Mouse (Mus musculus): ENCODE results near the gene Gp1bb. TPM values are rescaled to one million over a fixed set of nuclear protein-coding genes. Genes with fewer than 3 reads are reported as not detected.

Gp1bb gene
- total RNA-seq, 4 experiments from 2014 or later = not detected

- no peak for DNase-seq (ENCODE audit: low spot score in 2 of 2)
Observed at GRCm38 (mm10) chr16:18628948-18629340, 6.7 kb upstream of the Gp1bb start.

- no peak for DNase-seq (ENCODE audit: low spot score in 2 of 2)
Observed at GRCm38 (mm10) chr16:18628206-18628947, 6.2 kb upstream of the Gp1bb start.

- no peak for DNase-seq (ENCODE audit: low spot score in 2 of 2)
Observed at GRCm38 (mm10) chr16:18627163-18627562, 5.0 kb upstream of the Gp1bb start.

- peak; percentile 70 to 79 for DNase-seq (ENCODE audit: low spot score in 2 of 2)
Observed at GRCm38 (mm10) chr16:18626376-18626878, 4.2 kb upstream of the Gp1bb start, which contains the start of gene Gm49601. Gene Gm49601, minus strand, starts transcription at chr16:18626427.

GRCm38 (mm10) chr16:18625791-18626311, 3.6 kb upstream of the Gp1bb start:
- DNase-seq (ENCODE audit: low spot score in 2 of 2) = no peak

- no peak for DNase-seq (ENCODE audit: low spot score in 2 of 2)
Observed at GRCm38 (mm10) chr16:18625097-18625496, 2.9 kb upstream of the Gp1bb start.

- no peak for DNase-seq (ENCODE audit: low spot score in 2 of 2)
Observed at GRCm38 (mm10) chr16:18624641-18625040, 2.4 kb upstream of the Gp1bb start.

GRCm38 (mm10) chr16:18623751-18624540, 1.7 kb upstream of the Gp1bb start:
- no peak for DNase-seq (ENCODE audit: low spot score in 2 of 2)

GRCm38 (mm10) chr16:18622916-18623750, 930 bp upstream of the Gp1bb start:
- no peak for DNase-seq (ENCODE audit: low spot score in 2 of 2)

- no peak for DNase-seq (ENCODE audit: low spot score in 2 of 2)
Observed at GRCm38 (mm10) chr16:18621362-18622001, 721 bp downstream of the Gp1bb start.

- no peak for DNase-seq (ENCODE audit: low spot score in 2 of 2)
Observed at GRCm38 (mm10) chr16:18620601-18621361, 1.4 kb downstream of the Gp1bb start.

GRCm38 (mm10) chr16:18620201-18620600, 2.0 kb downstream of the Gp1bb start:
- no peak for DNase-seq (ENCODE audit: low spot score in 2 of 2)

- DNase-seq (ENCODE audit: low spot score in 2 of 2) = no peak
Observed at GRCm38 (mm10) chr16:18619110-18619509, 3.1 kb downstream of the Gp1bb start.

GRCm38 (mm10) chr16:18618297-18618696, 3.9 kb downstream of the Gp1bb start:
- DNase-seq (ENCODE audit: low spot score in 2 of 2) = no peak

- DNase-seq (ENCODE audit: low spot score in 2 of 2) = peak; percentile 74
Observed at GRCm38 (mm10) chr16:18617370-18618065, 4.7 kb downstream of the Gp1bb start.

- DNase-seq (ENCODE audit: low spot score in 2 of 2) = no peak
Observed at GRCm38 (mm10) chr16:18613301-18613700, 8.9 kb downstream of the Gp1bb start.

GRCm38 (mm10) chr16:18611752-18612151, 10.5 kb downstream of the Gp1bb start:
- no peak for DNase-seq (ENCODE audit: low spot score in 2 of 2)

GRCm38 (mm10) chr16:18609099-18609498, 13.1 kb downstream of the Gp1bb start:
- DNase-seq (ENCODE audit: low spot score in 2 of 2) = no peak

- DNase-seq (ENCODE audit: low spot score in 2 of 2) = peak in 1 of 2 experiments; percentile 51
Observed at GRCm38 (mm10) chr16:18608226-18608625, 14.0 kb downstream of the Gp1bb start.
